8 mouse cellular contexts compared by ENCODE assay signal in the genomic region with DNA sequence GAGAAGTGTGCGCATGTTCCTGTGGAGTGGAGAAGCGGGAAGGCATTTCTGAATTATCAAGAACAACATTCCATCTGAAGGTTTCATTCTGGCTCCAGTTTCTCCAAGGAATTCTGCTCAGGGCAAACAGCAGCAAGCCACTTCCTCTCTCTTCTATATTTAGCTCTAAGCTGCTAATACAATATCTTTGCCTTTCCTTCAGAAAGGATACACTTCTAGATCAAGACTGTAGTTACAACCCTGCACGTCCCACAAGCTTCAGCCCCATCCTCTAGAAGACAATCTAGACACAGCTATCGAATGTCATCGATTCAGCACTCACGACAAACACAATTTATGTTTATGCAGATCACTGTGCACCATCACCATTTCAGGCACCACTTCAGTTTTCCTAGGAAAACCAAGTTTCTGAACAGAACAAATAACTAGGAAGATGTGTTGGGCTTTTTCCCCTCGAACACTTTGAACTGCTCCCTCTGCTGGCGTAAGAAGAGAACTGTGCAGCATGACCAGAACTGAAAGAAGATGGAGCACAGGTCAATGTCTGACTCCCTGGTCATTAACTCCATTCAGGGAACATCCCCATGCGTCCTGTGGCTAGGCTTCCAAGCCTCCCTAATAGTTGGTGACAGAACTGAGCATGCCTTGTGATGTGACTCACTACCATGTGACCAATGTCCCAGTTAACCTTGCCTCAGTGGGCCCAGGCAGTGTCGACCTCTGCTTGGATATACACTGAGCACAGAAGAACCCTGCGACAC. TPM values are rescaled to one million over a fixed set of nuclear protein-coding genes. Genes with fewer than 3 reads are reported as not detected.
DNase-seq lines count a peak whose midpoint lies in the region; ATAC-seq and TF ChIP-seq lines count a peak whose summit lies in the region.

No protein-coding gene starts in this region.

- no peak overlapping the region for H3K9ac ChIP-seq in intestine, postnatal 0 days (ENCODE audit: low read depth, low read length)
- no peak overlapping the region for H3K9ac ChIP-seq in liver, embryonic 14.5 days (replicated peaks)

- H3K27ac ChIP-seq in intestine, postnatal 0 days (ENCODE audit: low read depth, low read length), result no peak overlapping the region
- H3K27ac ChIP-seq in liver, embryonic 14.5 days, result no peak overlapping the region

- no peak overlapping the region for H3ac ChIP-seq in C2C12 (ENCODE audit: control insufficient read depth, insufficient read length, low read depth)

- TF ChIP-seq EP300 in liver, embryonic 14.5 days (IDR thresholded peaks at IDR 0.05; ENCODE audit: low read depth), result no peak

- H3K27me3 ChIP-seq in C2C12 (ENCODE audit: control insufficient read depth, insufficient read depth, insufficient read length), result no peaks in the 10 kb centered on the region
- no peaks in the 10 kb centered on the region for H3K27me3 ChIP-seq in intestine, postnatal 0 days (replicated peaks; ENCODE audit: control insufficient read depth, insufficient read depth, low read length)
- no peaks in the 10 kb centered on the region for H3K27me3 ChIP-seq in liver, embryonic 14.5 days (ENCODE audit: control insufficient read depth, insufficient read depth, low read length)

- TF ChIP-seq CTCF in C2C12 (IDR thresholded peaks at IDR 0.05; ENCODE audit: control insufficient read depth, insufficient read depth, insufficient read length), result peak; percentile 22
- TF ChIP-seq CTCF in intestine, postnatal 0 days (IDR thresholded peaks at IDR 0.05; ENCODE audit: low read depth), result peak; percentile 86
- peak; percentile 85 for TF ChIP-seq CTCF in liver, embryonic 14.5 days (IDR thresholded peaks at IDR 0.05; ENCODE audit: low read depth)

- no peaks in the 10 kb centered on the region for H3K36me3 ChIP-seq in C2C12 (ENCODE audit: control insufficient read depth, insufficient read depth)
- H3K36me3 ChIP-seq in intestine, postnatal 0 days (ENCODE audit: control insufficient read depth, insufficient read depth), result no peaks in the 10 kb centered on the region
- H3K36me3 ChIP-seq in liver, embryonic 14.5 days (replicated peaks; ENCODE audit: control insufficient read depth, insufficient read depth, low read depth), result no peaks in the 10 kb centered on the region

- no peaks in the 10 kb centered on the region for H3K4me1 ChIP-seq in intestine, postnatal 0 days (replicated peaks; ENCODE audit: control insufficient read depth, insufficient read depth, low read length)
- H3K4me1 ChIP-seq in liver, embryonic 14.5 days (replicated peaks; ENCODE audit: control insufficient read depth in 2 of 2, insufficient read depth in 2 of 2, low read length in 1 of 2), result peaks cover 0 to 2% of the 10 kb centered on the region in 2 experiments; a peak in 2 of 4 replicates

- 50% methylated on average over 11 of the region's 11 CpGs for WGBS in intestine, postnatal 0 days
- 49% methylated on average over 11 of the region's 11 CpGs for WGBS in liver, embryonic 14.5 days (ENCODE audit: insufficient replicate concordance)

- no peak overlapping the region; the same call in 1 of the 2 replicates for H3K4me2 ChIP-seq in intestine, postnatal 0 days (replicated peaks; ENCODE audit: low read depth)
- H3K4me2 ChIP-seq in liver, embryonic 14.5 days (ENCODE audit: low read depth), result no peak overlapping the region

- no peaks in the 10 kb centered on the region for H3K9me3 ChIP-seq in intestine, postnatal 0 days (ENCODE audit: control insufficient read depth)
- no peaks in the 10 kb centered on the region for H3K9me3 ChIP-seq in liver, embryonic 14.5 days (ENCODE audit: control insufficient read depth, low read length)

- 0 out of 2 replicates have a peak, but pooled peaks have one; percentile 16 for ATAC-seq in intestine, postnatal 0 days
- ATAC-seq in liver, embryonic 14.5 days (ENCODE audit: insufficient read depth), result no peak

- DNase-seq in NIH3T3 (ENCODE audit: low read depth), result peak; percentile 89
- peak; percentile 41 to 61 for DNase-seq in cerebellum, postnatal 25 days
- peak; percentile 72 for DNase-seq in heart, adult 8-10 months (ENCODE audit: low spot score)
- peak; percentile 20 to 40 (median 36) for DNase-seq in liver, embryonic 14.5 days (ENCODE audit: low read depth in 3 of 3, low spot score in 3 of 3)
- DNase-seq in natural killer cell, adult 2 months (ENCODE audit: low spot score in 2 of 2), result peak; percentile 27 to 43
- peak; percentile 22 for DNase-seq in testis, postnatal 14 days (ENCODE audit: low spot score)

- H3K79me3 ChIP-seq in C2C12 (ENCODE audit: low read depth), result no peaks in the 10 kb centered on the region

- peaks cover 8% of the 10 kb centered on the region for H3K79me2 ChIP-seq in C2C12 (ENCODE audit: control insufficient read depth, insufficient read depth)

- no peak overlapping the region for H3K4me3 ChIP-seq in C2C12 (ENCODE audit: insufficient read depth, poor library complexity, severe bottlenecking)
- no peak overlapping the region for H3K4me3 ChIP-seq in intestine, postnatal 0 days (ENCODE audit: low read depth, low read length)
- no peak overlapping the region for H3K4me3 ChIP-seq in liver, embryonic 14.5 days (ENCODE audit: insufficient read depth in 1 of 2, low read depth in 2 of 2, low read length in 2 of 2)

TF ChIP-seq in C2C12, 6 proteins besides CTCF, POLR2A, EP300 and RAD21:
- TF ChIP-seq USF1 (IDR thresholded peaks at IDR 0.05; ENCODE audit: low read depth), result no peak
- TF ChIP-seq FOSL1 (IDR thresholded peaks at IDR 0.05; ENCODE audit: insufficient read depth, low read length, poor library complexity, severe bottlenecking), result no peak
- no peak for TF ChIP-seq MYOG (IDR thresholded peaks at IDR 0.05; ENCODE audit: control insufficient read depth, extremely low read depth, insufficient read length)
- no peak for TF ChIP-seq MAX (IDR thresholded peaks at IDR 0.05)
- TF ChIP-seq MYOD1 (IDR thresholded peaks at IDR 0.05; ENCODE audit: control insufficient read depth, insufficient read length, low read depth), result no peak
TF ChIP-seq in C2C12: peak in this region for 0.

RNA-seq across cellular contexts. Expression of a gene that starts 54.6 kb away (rescaled TPM):
- polyA plus RNA-seq in C2C12 (2012; fragmentation: generic; extraction: Trizol), result 27.2 TPM
- 100 to 1,000 TPM in 2 of 4 experiments, 10 to 100 TPM in 2; 85.9 to 105 (median 95.9) TPM for total RNA-seq in heart, adult 8-10 months (2022)
- 32.5 and 34.4 TPM in 2 replicates for polyA plus RNA-seq in intestine, postnatal 0 days (2015; fragmentation: Nextera tagmentation; extraction: Ambion mirVana)
- 10.2 and 17.7 TPM in 2 replicates for polyA plus RNA-seq in liver, embryonic 14.5 days (2012; rRNA removed)
- polyA plus RNA-seq in liver, embryonic 14.5 days (2014; fragmentation: Nextera tagmentation; extraction: Ambion mirVana), result 25.4 and 27.0 TPM in 2 replicates

Comparison
In these comparisons a context has a peak if more than half of its experiments do, and no peak if none do; other contexts are left out.
1. CTCF ChIP-seq: peak in every context shown above with its lines; median percentile 86 in intestine, postnatal 0 days; 85 in liver, embryonic 14.5 days; 22 in C2C12.
2. DNase-seq: peak in every context shown above with its lines; median percentile 89 in NIH3T3; 72 in heart, adult 8-10 months; 51 in cerebellum, postnatal 25 days; 36 in liver, embryonic 14.5 days; 35 in natural killer cell, adult 2 months; 22 in testis, postnatal 14 days.